Mouse (Mus musculus): Measurements from ENCODE around the gene Gpsm3. TPM values are rescaled to one million over a fixed set of nuclear protein-coding genes. Genes with fewer than 3 reads are reported as not detected.
A peak's percentile ranks its signal among the peaks of the same experiment; 100 is the strongest.

Gpsm3 gene
- total and polyA plus RNA-seq, 3 experiments = 3.9 to 6.4 (median 5.2) TPM

DNA sequence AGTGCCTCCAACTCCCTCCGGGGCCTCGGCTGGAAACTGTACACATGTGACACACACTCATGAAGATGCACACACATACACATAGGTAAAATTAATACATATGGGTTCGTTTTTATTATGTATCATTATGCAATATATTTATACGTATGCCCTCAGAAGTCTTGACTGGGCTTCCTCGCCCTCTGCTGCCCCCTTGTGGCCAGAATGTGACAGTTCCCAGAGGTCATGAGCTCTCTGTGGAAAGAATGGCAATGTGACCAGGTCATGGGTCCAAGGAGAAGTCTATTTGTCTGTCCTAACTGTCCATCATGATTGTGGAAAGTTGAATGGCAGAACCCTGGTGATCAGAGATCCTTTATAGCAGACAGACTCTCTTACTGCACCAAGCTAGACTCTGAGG, 34.1 kb upstream of the Gpsm3 start:
- 19% methylated on average over 5 of the region's 5 CpGs for WGBS
- Histone ChIP-seq H3K79me2 (replicated peaks; ENCODE audit: control insufficient read depth, insufficient read depth, low read length) (no peaks in the 10 kb centered on the region), H3K27me3 (ENCODE audit: control insufficient read depth, insufficient read depth, low read length) (no peaks in the 10 kb centered on the region), H3K4me3 (no peak overlapping the region), H3K36me3 (ENCODE audit: control insufficient read depth, insufficient read depth, low read length) (no peaks in the 10 kb centered on the region), H3K4me1 (ENCODE audit: control insufficient read depth, insufficient read depth, low read length) (peaks cover 3% of the 10 kb centered on the region), H3K9ac (ENCODE audit: low read depth, low read length) (no peak overlapping the region), H3K27ac (no peak overlapping the region)
- intact Hi-C loops (cut with DNase I) = loop anchor here (5.0 kb wide), 2 partner anchors 62 to 118 kb away; partner anchors contain the start of gene Egfl8
- peak; percentile 77 to 85 for DNase-seq
- TF ChIP-seq EP300 (IDR thresholded peaks at IDR 0.05; ENCODE audit: insufficient read depth, low read depth, low read length) (peak; percentile 83; the same call in 1 of the 2 replicates), CTCF (IDR thresholded peaks at IDR 0.05) (peak; percentile 99), POLR2A (IDR thresholded peaks at IDR 0.05; ENCODE audit: insufficient read depth, low read depth, low read length) (no peak)

DNA sequence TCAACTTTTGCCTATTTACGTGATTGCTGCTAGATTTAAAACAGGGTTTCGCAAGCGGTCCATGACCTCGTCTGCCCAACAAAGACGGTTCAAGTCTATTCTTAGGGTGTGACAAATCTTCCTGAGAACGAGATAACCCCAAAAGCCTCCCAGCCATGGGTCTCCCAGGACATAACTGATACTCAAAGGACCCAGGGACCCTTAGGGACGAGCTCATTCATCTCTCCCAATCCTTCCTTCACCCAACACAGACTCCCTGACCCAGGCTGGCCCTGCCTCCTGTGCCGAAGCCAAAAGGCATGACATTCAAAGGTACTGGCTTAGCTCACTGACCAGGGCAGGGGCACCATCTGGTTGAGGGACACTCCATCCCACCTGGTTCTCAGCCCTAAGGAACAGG, 33.2 kb upstream of the Gpsm3 start:
- H3K9ac ChIP-seq (ENCODE audit: low read depth, low read length) = no peak overlapping the region
- peaks cover 5% of the 10 kb centered on the region for H3K4me1 ChIP-seq (ENCODE audit: control insufficient read depth, insufficient read depth, low read length)
- no peaks in the 10 kb centered on the region for H3K36me3 ChIP-seq (ENCODE audit: control insufficient read depth, insufficient read depth, low read length)
- intact Hi-C loops (cut with DNase I) = loop anchor here (5.0 kb wide), 2 partner anchors 61 to 119 kb away; partner anchors contain the start of gene Egfl8
- no peak for DNase-seq
- no peak overlapping the region for H3K4me3 ChIP-seq
- H3K79me2 ChIP-seq (replicated peaks; ENCODE audit: control insufficient read depth, insufficient read depth, low read length) = no peaks in the 10 kb centered on the region
- H3K27me3 ChIP-seq (ENCODE audit: control insufficient read depth, insufficient read depth, low read length) = no peaks in the 10 kb centered on the region
- TF ChIP-seq POLR2A (IDR thresholded peaks at IDR 0.05; ENCODE audit: insufficient read depth, low read depth, low read length) (no peak), CTCF (IDR thresholded peaks at IDR 0.05) (no peak), EP300 (IDR thresholded peaks at IDR 0.05; ENCODE audit: insufficient read depth, low read depth, low read length) (no peak)
- no peak overlapping the region for H3K27ac ChIP-seq
- WGBS = 75% methylated on average over 8 of the region's 8 CpGs

DNA sequence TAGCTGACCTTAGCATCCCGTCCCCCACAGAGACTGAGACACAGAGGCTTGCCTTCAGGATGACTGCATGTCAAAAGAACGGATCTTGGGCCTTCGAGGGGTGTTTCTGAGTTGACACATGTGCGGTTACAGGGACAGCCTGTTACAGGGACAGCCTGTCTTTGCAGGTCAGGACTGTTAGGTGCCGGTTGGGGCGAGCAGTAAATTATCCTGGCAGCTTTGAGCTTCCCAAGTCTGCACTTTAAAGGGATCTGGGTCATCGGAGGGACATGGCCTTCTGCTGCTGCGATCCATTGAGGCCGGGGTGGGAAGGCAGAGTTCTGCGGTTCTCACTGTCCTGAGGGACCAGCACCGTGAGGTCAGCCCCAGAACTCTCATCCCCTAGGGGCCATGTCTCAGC, 32.2 kb upstream of the Gpsm3 start:
- no peak for DNase-seq
- WGBS = 71% methylated on average over 11 of the region's 11 CpGs
- Histone ChIP-seq H3K79me2 (replicated peaks; ENCODE audit: control insufficient read depth, insufficient read depth, low read length) (no peaks in the 10 kb centered on the region), H3K4me3 (no peak overlapping the region), H3K36me3 (ENCODE audit: control insufficient read depth, insufficient read depth, low read length) (no peaks in the 10 kb centered on the region), H3K27ac (peak overlapping the region; percentile 20), H3K4me1 (ENCODE audit: control insufficient read depth, insufficient read depth, low read length) (peaks cover 5% of the 10 kb centered on the region), H3K9ac (ENCODE audit: low read depth, low read length) (no peak overlapping the region), H3K27me3 (ENCODE audit: control insufficient read depth, insufficient read depth, low read length) (no peaks in the 10 kb centered on the region)
- TF ChIP-seq CTCF (IDR thresholded peaks at IDR 0.05) (no peak), EP300 (IDR thresholded peaks at IDR 0.05; ENCODE audit: insufficient read depth, low read depth, low read length) (no peak), POLR2A (IDR thresholded peaks at IDR 0.05; ENCODE audit: insufficient read depth, low read depth, low read length) (no peak)
- intact Hi-C loops (cut with DNase I) = loop anchor here (5.0 kb wide), 2 partner anchors 60 to 120 kb away; partner anchors contain the start of gene Egfl8

DNA sequence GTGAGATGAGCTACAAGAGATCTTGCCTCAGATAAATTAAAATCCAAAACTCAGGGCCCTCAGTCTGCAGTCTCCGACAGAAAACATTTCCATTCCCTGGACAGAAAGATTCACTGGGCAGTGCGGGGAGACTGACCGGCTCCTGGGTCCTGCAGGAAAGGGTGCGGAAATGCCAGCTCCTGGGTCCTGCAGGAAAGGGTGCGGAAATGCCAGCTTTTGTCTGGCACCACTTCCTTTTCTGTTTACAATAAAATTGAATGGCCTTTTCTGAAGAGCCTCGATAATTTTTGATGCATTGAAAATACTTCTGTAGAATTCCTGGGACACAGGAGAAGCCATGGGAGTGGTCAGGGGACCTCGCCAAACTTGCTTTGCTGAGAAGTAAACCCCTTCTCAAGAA, 30.5 kb upstream of the Gpsm3 start:
- peaks cover 5% of the 10 kb centered on the region for H3K4me1 ChIP-seq (ENCODE audit: control insufficient read depth, insufficient read depth, low read length)
- H3K9ac ChIP-seq (ENCODE audit: low read depth, low read length) = no peak overlapping the region
- 69% methylated on average over 7 of the region's 7 CpGs for WGBS
- intact Hi-C loops (cut with DNase I) = loop anchor here (5.0 kb wide), 2 partner anchors 58 to 122 kb away; partner anchors contain the start of gene Egfl8
- no peaks in the 10 kb centered on the region for H3K27me3 ChIP-seq (ENCODE audit: control insufficient read depth, insufficient read depth, low read length)
- H3K79me2 ChIP-seq (replicated peaks; ENCODE audit: control insufficient read depth, insufficient read depth, low read length) = no peaks in the 10 kb centered on the region
- TF ChIP-seq POLR2A (IDR thresholded peaks at IDR 0.05; ENCODE audit: insufficient read depth, low read depth, low read length) = no peak
- TF ChIP-seq EP300 (IDR thresholded peaks at IDR 0.05; ENCODE audit: insufficient read depth, low read depth, low read length) = no peak
- no peak for TF ChIP-seq CTCF (IDR thresholded peaks at IDR 0.05)
- H3K4me3 ChIP-seq = no peak overlapping the region
- no peaks in the 10 kb centered on the region for H3K36me3 ChIP-seq (ENCODE audit: control insufficient read depth, insufficient read depth, low read length)
- no peak overlapping the region for H3K27ac ChIP-seq
- no peak for DNase-seq

DNA sequence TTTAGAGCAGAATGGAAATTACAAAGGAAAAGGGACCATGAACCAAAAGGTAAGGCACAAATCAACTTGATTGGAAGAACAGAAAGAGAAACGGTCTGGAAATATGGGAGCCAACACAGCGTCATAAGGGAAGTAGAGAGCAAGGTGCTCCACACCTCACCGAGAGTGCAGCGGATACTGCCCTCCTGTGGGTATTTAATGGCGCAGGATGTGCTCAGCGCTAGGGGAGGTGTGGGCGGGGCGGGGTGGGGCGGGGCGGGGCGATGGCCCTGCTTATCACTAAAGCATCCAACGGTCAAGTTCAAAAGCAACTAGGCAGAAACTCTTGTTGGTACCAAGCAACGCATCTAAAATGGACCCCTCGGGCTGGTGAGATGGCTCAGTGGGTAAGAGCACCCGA, 29.7 kb upstream of the Gpsm3 start:
- TF ChIP-seq EP300 (IDR thresholded peaks at IDR 0.05; ENCODE audit: insufficient read depth, low read depth, low read length) (no peak), POLR2A (IDR thresholded peaks at IDR 0.05; ENCODE audit: insufficient read depth, low read depth, low read length) (no peak), CTCF (IDR thresholded peaks at IDR 0.05) (0 out of 2 replicates have a peak, but pooled peaks have one; percentile 4)
- H3K27me3 ChIP-seq (ENCODE audit: control insufficient read depth, insufficient read depth, low read length) = no peaks in the 10 kb centered on the region
- peaks cover 5% of the 10 kb centered on the region for H3K4me1 ChIP-seq (ENCODE audit: control insufficient read depth, insufficient read depth, low read length)
- H3K9ac ChIP-seq (ENCODE audit: low read depth, low read length) = no peak overlapping the region
- intact Hi-C loops (cut with DNase I) = loop anchor here (5.0 kb wide), 2 partner anchors 57 to 123 kb away; partner anchors contain the start of gene Egfl8
- H3K36me3 ChIP-seq (ENCODE audit: control insufficient read depth, insufficient read depth, low read length) = no peaks in the 10 kb centered on the region
- no peak for DNase-seq
- no peak overlapping the region for H3K27ac ChIP-seq
- WGBS = 32% methylated on average over 15 of the region's 15 CpGs
- no peak overlapping the region for H3K4me3 ChIP-seq
- no peaks in the 10 kb centered on the region for H3K79me2 ChIP-seq (replicated peaks; ENCODE audit: control insufficient read depth, insufficient read depth, low read length)

DNA sequence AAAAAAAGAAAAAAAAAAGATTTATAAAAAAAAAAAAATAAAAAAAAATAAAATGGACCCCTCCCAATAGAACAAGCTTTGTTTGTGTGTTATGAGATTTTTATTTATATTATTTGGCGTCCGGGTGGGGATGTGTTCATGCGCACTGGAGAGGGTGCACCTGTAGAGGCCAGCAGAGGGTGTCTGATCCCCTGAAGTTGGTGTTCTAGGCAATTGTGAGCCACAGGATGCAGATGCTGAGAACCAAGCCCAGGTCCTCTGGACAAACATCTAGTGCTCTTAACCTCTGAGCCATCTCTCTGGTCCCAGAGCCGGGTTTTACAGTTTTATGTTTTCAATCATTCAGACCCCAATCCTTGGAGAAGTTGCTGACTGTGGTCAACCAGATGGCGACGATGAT, 29.2 kb upstream of the Gpsm3 start:
- no peak overlapping the region for H3K27ac ChIP-seq

More for the DNA sequence above, 29.2 kb upstream of the Gpsm3 start:
- WGBS = 94% methylated on average over 6 of the region's 6 CpGs
- Histone ChIP-seq H3K36me3 (ENCODE audit: control insufficient read depth, insufficient read depth, low read length) (no peaks in the 10 kb centered on the region), H3K27me3 (ENCODE audit: control insufficient read depth, insufficient read depth, low read length) (no peaks in the 10 kb centered on the region), H3K79me2 (replicated peaks; ENCODE audit: control insufficient read depth, insufficient read depth, low read length) (no peaks in the 10 kb centered on the region), H3K4me3 (no peak overlapping the region), H3K4me1 (ENCODE audit: control insufficient read depth, insufficient read depth, low read length) (peaks cover 6% of the 10 kb centered on the region), H3K9ac (ENCODE audit: low read depth, low read length) (no peak overlapping the region)
- intact Hi-C loops (cut with DNase I) = no loop called here
- no peak for TF ChIP-seq EP300 (IDR thresholded peaks at IDR 0.05; ENCODE audit: insufficient read depth, low read depth, low read length)
- no peak for TF ChIP-seq CTCF (IDR thresholded peaks at IDR 0.05)
- no peak for TF ChIP-seq POLR2A (IDR thresholded peaks at IDR 0.05; ENCODE audit: insufficient read depth, low read depth, low read length)
- no peak for DNase-seq
